In genomic region chrX:75514179-75514972, GRCm38 (mm10) we compare ENCODE assay signal across 8 mouse cellular contexts. TPM values are rescaled to one million over a fixed set of nuclear protein-coding genes. Genes with fewer than 3 reads are reported as not detected.
DNase-seq lines count a peak whose midpoint lies in the region; ATAC-seq and TF ChIP-seq lines count a peak whose summit lies in the region.

Vbp1 (plus strand) TSS chrX:75514299.

- H3K27me3 ChIP-seq in forebrain, embryonic 10.5 days (ENCODE audit: poor library complexity, severe bottlenecking): no peaks in the 10 kb centered on the region
- H3K27me3 ChIP-seq in heart, embryonic 15.5 days: no peaks in the 10 kb centered on the region
- H3K27me3 ChIP-seq in liver, embryonic 14.5 days (ENCODE audit: control insufficient read depth, insufficient read depth, low read length): no peaks in the 10 kb centered on the region
- H3K27me3 ChIP-seq in neural tube, embryonic 11.5 days (ENCODE audit: control insufficient read depth, insufficient read depth, low read length): no peaks in the 10 kb centered on the region
- no peaks in the 10 kb centered on the region for H3K27me3 ChIP-seq in stomach, postnatal 0 days (ENCODE audit: control insufficient read depth, insufficient read depth, low read length)

- H3K4me3 ChIP-seq in forebrain, embryonic 10.5 days: peak within 1 kb of the TSS; percentile 61
- peak within 1 kb of the TSS; percentile 65 for H3K4me3 ChIP-seq in heart, embryonic 15.5 days
- H3K4me3 ChIP-seq in liver, embryonic 14.5 days (ENCODE audit: insufficient read depth in 1 of 2, low read depth in 2 of 2, low read length in 2 of 2): peak within 1 kb of the TSS; percentile 71 to 100
- peak within 1 kb of the TSS; percentile 43 for H3K4me3 ChIP-seq in neural tube, embryonic 11.5 days (ENCODE audit: low read depth, low read length)
- H3K4me3 ChIP-seq in stomach, postnatal 0 days (ENCODE audit: low read depth, low read length): peak within 1 kb of the TSS; percentile 56

- H3K27ac ChIP-seq in forebrain, embryonic 10.5 days: peak within 1 kb of the TSS; percentile 89
- peak within 1 kb of the TSS; percentile 88 for H3K27ac ChIP-seq in heart, embryonic 15.5 days
- peak within 1 kb of the TSS; percentile 89 for H3K27ac ChIP-seq in liver, embryonic 14.5 days
- H3K27ac ChIP-seq in neural tube, embryonic 11.5 days (ENCODE audit: low read depth, low read length): peak within 1 kb of the TSS; percentile 60; the same call in 1 of the 2 replicates
- H3K27ac ChIP-seq in stomach, postnatal 0 days (replicated peaks): peak within 1 kb of the TSS; percentile 88

- no peaks in the 10 kb centered on the region for H3K9me3 ChIP-seq in forebrain, embryonic 10.5 days
- no peaks in the 10 kb centered on the region for H3K9me3 ChIP-seq in heart, embryonic 15.5 days (replicated peaks)
- no peaks in the 10 kb centered on the region for H3K9me3 ChIP-seq in liver, embryonic 14.5 days (ENCODE audit: control insufficient read depth, low read length)
- no peaks in the 10 kb centered on the region for H3K9me3 ChIP-seq in neural tube, embryonic 11.5 days (ENCODE audit: control insufficient read depth, low read length)
- H3K9me3 ChIP-seq in stomach, postnatal 0 days (ENCODE audit: control insufficient read depth, low read length): no peaks in the 10 kb centered on the region

- DNase-seq in CD8-positive naive resting alpha-beta T cell, adult 2 months (ENCODE audit: low read depth in 2 of 2, low spot score in 2 of 2): peak; percentile 67 to 77
- peak; percentile 67 for DNase-seq in c-Kit-positive CD71-negative TER-119-negative erythroid progenitor cells, embryonic 14.5 days (ENCODE audit: low read depth)
- peak; percentile 70 for DNase-seq in forebrain, embryonic 10.5 days (ENCODE audit: extremely low spot score, low spot score)
- peak; percentile 92 to 95 for DNase-seq in kidney, postnatal 25 days
- peak; percentile 82 to 84 (median 83) for DNase-seq in liver, embryonic 14.5 days (ENCODE audit: low read depth in 3 of 3, low spot score in 3 of 3)
- peak; percentile 84 for DNase-seq in neural tube, embryonic 11.5 days (ENCODE audit: low spot score)
- peak; percentile 85 for DNase-seq in stomach, postnatal 0 days (ENCODE audit: low spot score)

- no peaks in the 10 kb centered on the region for H3K4me1 ChIP-seq in forebrain, embryonic 10.5 days
- H3K4me1 ChIP-seq in heart, embryonic 15.5 days (replicated peaks): no peaks in the 10 kb centered on the region
- peaks cover 0 to 3% of the 10 kb centered on the region in 2 experiments; a peak in 1 of 4 replicates for H3K4me1 ChIP-seq in liver, embryonic 14.5 days (replicated peaks; ENCODE audit: control insufficient read depth in 2 of 2, insufficient read depth in 2 of 2, low read length in 1 of 2)
- no peaks in the 10 kb centered on the region for H3K4me1 ChIP-seq in neural tube, embryonic 11.5 days (ENCODE audit: control insufficient read depth, insufficient read depth, low read length)
- H3K4me1 ChIP-seq in stomach, postnatal 0 days (replicated peaks; ENCODE audit: control insufficient read depth, insufficient read depth): no peaks in the 10 kb centered on the region

- peak; percentile 24 for TF ChIP-seq CTCF in liver, embryonic 14.5 days (IDR thresholded peaks at IDR 0.05; ENCODE audit: low read depth)
- peak; percentile 42 for TF ChIP-seq CTCF in stomach, postnatal 0 days (IDR thresholded peaks at IDR 0.05; ENCODE audit: low read depth)

- H3K36me3 ChIP-seq in forebrain, embryonic 10.5 days (replicated peaks): no peaks in the 10 kb centered on the region
- no peaks in the 10 kb centered on the region for H3K36me3 ChIP-seq in heart, embryonic 15.5 days
- H3K36me3 ChIP-seq in liver, embryonic 14.5 days (replicated peaks; ENCODE audit: control insufficient read depth, insufficient read depth, low read depth): no peaks in the 10 kb centered on the region
- no peaks in the 10 kb centered on the region for H3K36me3 ChIP-seq in neural tube, embryonic 11.5 days (ENCODE audit: control insufficient read depth, insufficient read depth, low read length)
- no peaks in the 10 kb centered on the region for H3K36me3 ChIP-seq in stomach, postnatal 0 days (ENCODE audit: control insufficient read depth, insufficient read depth, low read length)

- peak within 1 kb of the TSS; percentile 46 for H3K4me2 ChIP-seq in heart, embryonic 15.5 days
- H3K4me2 ChIP-seq in liver, embryonic 14.5 days (ENCODE audit: low read depth): peak within 1 kb of the TSS; percentile 43
- peak within 1 kb of the TSS; percentile 27 for H3K4me2 ChIP-seq in neural tube, embryonic 11.5 days (ENCODE audit: low read depth)
- H3K4me2 ChIP-seq in stomach, postnatal 0 days (replicated peaks; ENCODE audit: low read depth): peak within 1 kb of the TSS; percentile 50

- peak; percentile 96 for ATAC-seq in heart, embryonic 15.5 days (replicated peaks; ENCODE audit: insufficient number of reproducible peaks, insufficient read depth, low FRiP score, low read depth)
- peak; percentile 98 for ATAC-seq in liver, embryonic 14.5 days (ENCODE audit: insufficient read depth)
- ATAC-seq in neural tube, embryonic 11.5 days (ENCODE audit: insufficient read depth, low FRiP score, low TSS enrichment): peak; percentile 99
- ATAC-seq in stomach, postnatal 0 days (ENCODE audit: low FRiP score, low TSS enrichment): peak; percentile 100

- no peak for TF ChIP-seq EP300 in liver, embryonic 14.5 days (IDR thresholded peaks at IDR 0.05; ENCODE audit: low read depth)
- TF ChIP-seq EP300 in stomach, postnatal 0 days (optimal IDR thresholded peaks at IDR 0.05): no peak

- WGBS in forebrain, embryonic 10.5 days: 20% methylated on average over 37 of the region's 37 CpGs
- WGBS in heart, embryonic 15.5 days: 11% methylated on average over 37 of the region's 37 CpGs
- WGBS in liver, embryonic 14.5 days (ENCODE audit: insufficient replicate concordance): 6% methylated on average over 37 of the region's 37 CpGs
- 15% methylated on average over 37 of the region's 37 CpGs for WGBS in neural tube, embryonic 11.5 days
- 14% methylated on average over 37 of the region's 37 CpGs for WGBS in stomach, postnatal 0 days

- H3K9ac ChIP-seq in heart, embryonic 15.5 days: peak within 1 kb of the TSS; percentile 61
- H3K9ac ChIP-seq in liver, embryonic 14.5 days (replicated peaks): peak within 1 kb of the TSS; percentile 80
- H3K9ac ChIP-seq in neural tube, embryonic 11.5 days (ENCODE audit: low read length): peak within 1 kb of the TSS; percentile 53
- H3K9ac ChIP-seq in stomach, postnatal 0 days (ENCODE audit: low read length): peak within 1 kb of the TSS; percentile 68

RNA-seq across cellular contexts. Expression of gene Vbp1, which starts in this region (rescaled TPM):
- polyA plus RNA-seq in forebrain, embryonic 10.5 days (2016; fragmentation: Nextera tagmentation; extraction: Ambion mirVana): 200 and 201 TPM in 2 replicates
- polyA plus RNA-seq in heart, embryonic 15.5 days (2015; fragmentation: Nextera tagmentation; extraction: Ambion mirVana): 136 and 164 TPM in 2 replicates
- polyA plus RNA-seq in liver, embryonic 14.5 days (2012; rRNA removed): 13.6 and 24.9 TPM in 2 replicates
- 104 and 110 TPM in 2 replicates for polyA plus RNA-seq in liver, embryonic 14.5 days (2014; fragmentation: Nextera tagmentation; extraction: Ambion mirVana)
- 258 and 276 TPM in 2 replicates for polyA plus RNA-seq in neural tube, embryonic 11.5 days (2014; fragmentation: Nextera tagmentation; extraction: Ambion mirVana)
- polyA plus RNA-seq in stomach, postnatal 0 days (2015; fragmentation: Nextera tagmentation; extraction: Ambion mirVana): 94.4 and 97.8 TPM in 2 replicates

Comparison
In these comparisons a context has a peak if more than half of its experiments do, and no peak if none do; other contexts are left out.
1. Peak in every context shown above with its lines: DNase-seq, ATAC-seq, H3K4me3 ChIP-seq and H3K27ac ChIP-seq.